Mouse (Mus musculus): ENCODE data around the gene Khnyn.

Khnyn gene

DNA sequence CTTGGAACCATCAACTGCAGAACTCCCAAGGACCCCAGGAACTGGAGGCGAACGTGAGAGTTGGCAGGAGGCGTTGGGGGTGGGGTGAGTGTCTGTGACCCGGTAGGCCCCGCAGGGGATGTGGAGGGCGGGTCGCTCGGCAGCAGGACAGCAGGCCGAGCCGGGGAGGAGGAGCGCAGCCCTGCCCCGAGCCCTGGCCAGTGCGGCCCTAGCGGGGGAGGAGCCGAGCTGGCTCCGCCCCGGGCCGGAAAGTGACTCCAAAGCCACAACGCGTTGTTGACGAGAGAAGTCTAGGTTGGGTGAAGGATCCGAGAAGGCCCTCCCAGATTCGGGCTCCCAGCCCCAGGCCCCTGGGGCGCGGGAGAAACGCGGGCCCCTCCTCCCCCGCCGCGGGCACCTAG, at the start of gene Khnyn:
Gene Khnyn, plus strand, starts transcription at position 235 of the 401 bp plus-strand sequence.
- ATAC-seq (ENCODE audit: insufficient number of reproducible peaks, low FRiP score, low TSS enrichment) = peak; percentile 50

DNA sequence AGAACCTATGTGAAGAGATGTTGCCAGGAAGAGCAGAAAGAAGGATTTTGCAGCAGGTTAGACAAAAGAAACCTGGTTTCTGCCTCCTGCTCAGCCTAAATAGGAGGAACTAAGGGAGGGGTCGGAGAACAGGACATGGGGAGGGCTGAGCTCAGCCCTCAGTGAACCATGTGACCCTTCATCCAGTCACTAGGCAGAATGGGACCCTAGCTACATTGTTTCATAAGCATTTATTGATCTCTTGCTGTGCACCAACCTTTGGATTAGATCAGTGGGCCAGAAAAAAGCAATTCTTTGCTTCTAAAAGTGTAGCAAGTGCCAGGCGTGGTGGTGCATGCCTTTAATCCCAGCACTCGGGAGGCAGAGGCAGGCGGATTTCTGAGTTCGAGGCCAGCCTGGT, 46.4 kb upstream of the Khnyn start:
- ATAC-seq (ENCODE audit: insufficient number of reproducible peaks, low FRiP score, low TSS enrichment) = no peak

DNA sequence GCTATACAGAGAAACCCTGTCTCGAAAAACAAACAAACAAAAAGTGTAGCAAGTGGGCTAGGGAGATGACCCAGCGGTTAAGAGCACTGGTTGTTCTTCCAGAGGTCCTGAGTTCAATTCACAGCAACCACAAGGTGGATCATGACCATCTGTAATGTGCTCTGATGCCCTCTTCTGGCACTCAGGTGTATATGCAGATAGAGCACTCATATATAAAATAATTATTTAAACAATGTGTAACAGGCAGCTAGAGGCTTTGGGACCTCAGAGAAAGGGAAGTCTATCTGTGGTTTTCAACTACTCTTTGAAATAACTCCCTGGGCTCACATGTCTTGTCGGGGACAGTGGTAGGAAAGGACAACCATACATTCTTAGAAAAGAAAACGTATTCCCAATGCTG, 46.0 kb upstream of the Khnyn start:
- ATAC-seq (ENCODE audit: insufficient number of reproducible peaks, low FRiP score, low TSS enrichment) = no peak

DNA sequence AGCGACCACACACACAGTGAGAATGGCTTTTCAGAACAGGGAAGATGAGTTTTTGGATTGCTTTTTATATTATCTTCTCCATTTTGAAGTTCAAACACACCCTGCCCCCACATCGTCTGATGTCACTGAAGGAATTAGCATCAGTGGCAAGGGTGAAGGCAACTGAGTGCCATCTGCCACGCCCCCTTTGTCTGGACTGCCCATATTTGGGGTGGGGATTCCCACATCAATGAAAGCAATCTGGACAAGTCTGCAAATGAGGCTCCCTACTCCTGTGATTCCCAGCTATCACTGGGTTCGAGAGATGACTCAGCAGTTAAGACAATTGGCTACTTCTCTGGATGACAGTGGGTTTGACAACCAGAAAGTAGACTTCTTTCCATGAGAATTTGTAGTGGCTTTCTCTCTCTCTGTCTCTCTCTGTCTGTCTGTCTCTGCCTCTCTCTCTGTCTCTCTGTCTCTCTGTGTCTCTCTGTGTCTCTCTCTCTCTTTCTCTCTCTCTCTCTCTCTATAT, 43.8 kb upstream of the Khnyn start:
- ATAC-seq (ENCODE audit: insufficient number of reproducible peaks, low FRiP score, low TSS enrichment) = no peak

DNA sequence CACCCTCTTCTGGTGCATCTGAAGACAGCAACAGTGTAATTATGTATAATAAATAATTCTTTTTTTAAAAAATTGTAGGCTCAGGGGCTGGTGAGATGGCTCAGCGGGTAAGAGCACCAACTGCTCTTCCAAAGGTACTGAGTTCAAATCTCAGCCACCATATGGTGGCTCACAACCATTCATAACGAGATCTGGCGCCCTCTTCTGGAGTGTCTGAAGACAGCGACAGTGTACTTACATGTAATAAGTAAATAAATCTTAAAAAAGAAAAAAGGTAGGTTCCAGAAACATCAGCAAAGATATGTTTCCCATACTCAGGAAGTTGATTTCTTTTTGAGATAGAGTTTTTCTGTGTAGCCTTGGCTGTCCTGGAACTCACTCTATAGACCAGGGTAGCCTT, 42.0 kb upstream of the Khnyn start:
- no peak for ATAC-seq (ENCODE audit: insufficient number of reproducible peaks, low FRiP score, low TSS enrichment)

DNA sequence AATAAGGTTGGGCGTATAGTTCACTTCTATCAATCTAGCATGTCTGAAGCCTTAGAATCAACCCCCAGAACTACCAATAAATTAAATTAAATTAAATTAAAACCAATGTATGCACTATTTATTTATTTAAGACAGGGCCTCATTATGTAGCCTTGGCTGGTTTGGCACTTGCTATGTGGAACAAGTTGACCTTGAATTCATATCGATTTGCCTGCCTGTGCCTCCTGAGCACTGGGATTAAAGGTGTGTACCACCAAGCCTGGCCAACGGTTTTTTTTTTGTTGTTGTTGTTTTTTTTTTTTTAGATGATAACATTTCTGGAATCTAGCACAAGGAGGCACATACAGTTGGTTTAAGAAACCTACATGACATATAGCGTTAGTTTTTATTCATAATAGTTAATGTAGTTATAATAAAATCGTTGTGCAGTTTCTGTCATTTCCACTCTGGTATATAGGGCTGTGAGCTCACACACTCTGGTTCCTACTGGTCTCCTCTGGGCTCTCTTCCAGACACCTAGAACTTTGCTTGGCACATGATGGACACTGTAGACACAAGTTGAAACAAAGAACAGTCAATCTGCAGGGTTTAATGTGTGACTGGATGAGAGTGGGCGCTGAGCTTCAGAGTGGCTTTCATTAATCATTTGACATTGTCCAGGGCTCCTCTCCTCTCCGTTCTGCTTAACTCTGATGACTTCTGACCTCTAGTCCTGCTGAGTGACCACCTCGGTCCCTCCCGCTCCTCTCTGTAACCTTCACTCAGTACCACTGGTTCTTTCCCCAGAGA, 39.0 kb upstream of the Khnyn start:
- ATAC-seq (ENCODE audit: insufficient number of reproducible peaks, low FRiP score, low TSS enrichment) = no peak

DNA sequence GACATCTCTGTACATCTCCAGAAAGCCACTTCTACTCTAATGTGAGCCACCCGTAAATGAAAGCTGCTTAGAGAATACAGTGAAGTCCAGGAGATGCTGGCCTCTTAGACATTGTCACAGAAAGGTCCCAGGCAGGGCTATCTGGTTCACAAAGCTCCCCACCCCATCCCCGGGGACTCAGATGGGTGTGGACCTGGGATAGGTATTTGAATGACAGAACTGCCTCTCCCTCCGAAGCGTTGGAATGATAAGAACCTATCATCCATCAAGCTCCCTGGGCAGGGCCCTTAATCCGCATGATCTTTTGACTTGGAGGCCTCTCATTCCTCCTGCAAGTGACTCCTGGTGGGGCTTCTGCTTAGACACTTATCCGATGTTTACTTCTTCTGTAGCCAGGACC, 33.9 kb upstream of the Khnyn start:
- ATAC-seq (ENCODE audit: insufficient number of reproducible peaks, low FRiP score, low TSS enrichment) = no peak

DNA sequence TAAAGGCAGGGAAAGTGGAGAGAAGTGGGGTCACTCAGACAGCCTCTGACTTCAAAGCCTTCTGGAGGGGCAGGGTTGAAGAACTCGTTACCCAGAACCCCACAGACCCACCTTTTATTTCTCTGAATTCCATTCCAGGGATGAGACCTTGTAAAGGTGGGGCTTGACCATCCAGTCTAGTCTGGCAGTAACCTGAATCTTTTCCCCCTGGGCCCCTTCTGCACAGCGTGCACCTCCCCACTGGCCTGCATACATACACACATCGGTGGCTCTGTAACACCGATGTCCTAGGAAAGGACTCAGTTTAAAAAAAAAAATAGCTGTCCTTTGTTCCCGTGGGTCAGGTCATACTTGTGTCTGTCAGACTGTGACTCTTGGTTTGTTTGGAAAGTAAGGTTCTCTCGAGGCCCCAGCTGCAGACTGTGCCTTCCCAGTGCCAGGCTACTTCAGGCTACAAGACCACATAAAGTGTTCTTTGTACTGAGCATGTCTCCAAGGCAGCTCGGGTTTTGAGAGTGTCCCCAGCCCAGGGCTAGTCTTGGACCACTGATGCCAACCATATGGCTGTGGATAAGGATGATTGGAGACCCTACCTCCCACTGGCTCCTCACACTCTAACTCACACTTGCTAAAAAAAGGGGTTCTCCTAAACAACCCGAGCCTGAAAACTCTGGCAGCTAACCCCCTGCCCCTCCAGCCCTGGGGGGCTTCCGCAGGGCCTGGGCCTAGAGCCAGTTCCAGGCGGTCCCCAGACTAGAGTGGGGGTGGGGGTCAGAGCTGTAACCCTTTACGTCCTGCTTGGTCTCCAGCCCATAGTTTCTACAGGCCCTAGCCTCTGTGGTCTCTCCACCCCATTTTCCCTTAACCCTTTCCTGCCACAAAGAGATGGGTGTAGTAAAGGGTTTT, 31.8 kb upstream of the Khnyn start:
- ATAC-seq (ENCODE audit: insufficient number of reproducible peaks, low FRiP score, low TSS enrichment) = no peak

DNA sequence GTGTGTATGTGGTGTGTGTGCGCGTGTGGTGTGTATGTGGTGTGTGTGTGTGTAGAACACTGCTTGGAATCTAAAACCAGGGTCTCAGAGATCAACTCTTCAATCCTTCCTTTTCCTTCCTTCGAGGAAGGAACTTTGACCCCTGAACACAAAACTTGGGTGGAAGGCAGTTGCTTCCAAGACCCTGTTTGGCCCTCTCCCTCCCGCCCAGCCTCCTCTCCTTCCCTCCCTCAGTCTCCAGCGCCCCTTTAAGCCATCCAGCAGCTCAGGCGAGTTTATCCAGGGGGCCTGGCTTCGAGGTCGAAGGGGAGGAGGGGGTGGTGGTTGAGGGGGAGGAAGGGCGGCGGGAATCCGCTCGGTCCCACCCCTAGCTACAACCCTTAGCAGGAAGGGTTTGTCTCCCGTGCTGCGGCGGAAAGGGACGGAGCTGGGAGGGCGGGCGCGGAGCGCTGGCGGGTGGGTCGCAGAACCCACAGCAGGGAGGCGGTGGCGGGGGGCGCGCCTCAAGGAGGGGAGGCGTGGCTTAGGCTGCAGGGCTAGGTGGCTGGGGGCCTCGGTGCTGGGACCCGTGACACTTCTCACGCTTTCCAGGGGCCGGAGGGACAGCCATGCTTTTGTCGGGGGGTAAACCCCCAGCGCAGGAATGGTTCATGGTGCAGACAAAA, 31.0 kb upstream of the Khnyn start, which contains the start of gene Nynrin:
Gene Nynrin, plus strand, starts transcription at position 390 of the 665 bp plus-strand sequence.
- ATAC-seq (ENCODE audit: insufficient number of reproducible peaks, low FRiP score, low TSS enrichment) = no peak

DNA sequence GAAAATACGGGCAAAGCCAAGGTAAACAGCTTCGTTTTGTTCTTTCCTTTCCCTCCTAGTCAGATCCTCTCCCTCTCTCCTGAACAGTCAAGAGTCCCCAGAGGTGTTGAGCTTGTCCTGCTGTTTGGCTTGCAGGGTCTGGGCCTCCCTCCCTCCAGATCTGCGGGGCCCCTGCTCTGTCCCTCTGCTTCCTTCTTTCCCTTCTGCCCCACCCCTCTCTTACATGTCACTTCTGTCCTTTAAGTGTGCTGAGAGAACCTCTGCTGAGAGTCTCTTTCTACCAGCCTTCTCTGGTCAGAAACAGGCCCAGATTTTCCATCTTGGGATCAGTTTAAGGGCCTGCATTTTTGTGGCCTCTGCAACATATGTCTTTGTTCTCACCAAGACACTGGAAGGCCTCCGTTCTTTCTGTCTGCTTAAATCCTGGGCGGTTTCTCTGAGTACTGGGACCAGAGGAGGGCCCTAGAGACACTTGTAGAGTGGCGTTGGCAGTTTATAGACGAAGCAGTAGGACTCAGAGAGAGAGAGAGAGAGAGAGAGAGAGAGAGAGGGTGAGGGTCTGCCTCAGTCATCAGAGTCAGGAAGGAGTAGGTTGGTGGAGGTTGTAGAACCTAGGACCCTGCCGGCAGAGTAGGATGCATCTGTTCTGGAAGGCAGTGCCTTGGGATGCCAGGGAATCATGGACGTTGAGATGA, 30.2 kb upstream of the Khnyn start:
- no peak for ATAC-seq (ENCODE audit: insufficient number of reproducible peaks, low FRiP score, low TSS enrichment)

DNA sequence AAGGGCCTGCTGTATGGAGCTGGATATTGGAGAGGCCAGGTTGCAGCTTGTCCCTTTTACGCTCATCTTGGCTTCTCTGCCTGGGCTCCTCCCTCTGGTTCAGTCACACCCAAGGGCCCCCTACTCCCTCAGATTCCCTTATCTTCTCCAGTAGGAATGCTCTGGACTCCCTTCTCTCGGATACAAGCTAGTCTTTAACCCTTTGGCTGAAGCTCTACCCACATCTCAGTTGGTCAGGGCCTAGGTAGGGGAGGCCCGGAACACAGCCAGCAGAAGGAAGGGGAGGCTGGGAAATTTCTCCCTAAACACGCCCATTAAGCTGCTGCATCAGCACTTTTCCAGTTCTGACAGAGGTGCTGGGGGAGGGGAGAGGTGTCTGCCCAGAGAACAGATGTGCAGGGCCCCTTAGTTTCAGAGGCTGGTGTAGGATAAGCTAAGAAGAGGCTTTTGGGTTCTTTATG, 29.6 kb upstream of the Khnyn start:
- no peak for ATAC-seq (ENCODE audit: insufficient number of reproducible peaks, low FRiP score, low TSS enrichment)

DNA sequence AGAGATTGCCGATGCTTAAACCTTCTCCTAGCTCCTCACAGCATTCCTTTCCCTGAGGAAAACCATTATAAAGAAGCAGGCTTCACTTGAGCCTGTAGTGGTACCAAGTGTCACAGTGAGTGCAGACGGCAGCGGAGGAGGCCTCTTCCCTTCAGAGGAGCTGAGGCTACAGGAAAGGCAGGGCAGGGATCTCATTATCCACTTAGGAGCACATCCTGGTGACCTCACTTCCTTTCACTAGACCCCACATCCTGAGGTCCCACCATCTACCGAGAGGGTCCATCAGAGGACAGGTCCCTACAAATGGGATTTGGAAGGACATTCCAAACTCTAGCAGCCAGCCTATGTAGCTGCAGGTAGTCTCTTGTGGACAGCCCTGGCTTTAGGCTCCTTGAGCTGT, 27.2 kb upstream of the Khnyn start:
- ATAC-seq (ENCODE audit: insufficient number of reproducible peaks, low FRiP score, low TSS enrichment) = no peak

DNA sequence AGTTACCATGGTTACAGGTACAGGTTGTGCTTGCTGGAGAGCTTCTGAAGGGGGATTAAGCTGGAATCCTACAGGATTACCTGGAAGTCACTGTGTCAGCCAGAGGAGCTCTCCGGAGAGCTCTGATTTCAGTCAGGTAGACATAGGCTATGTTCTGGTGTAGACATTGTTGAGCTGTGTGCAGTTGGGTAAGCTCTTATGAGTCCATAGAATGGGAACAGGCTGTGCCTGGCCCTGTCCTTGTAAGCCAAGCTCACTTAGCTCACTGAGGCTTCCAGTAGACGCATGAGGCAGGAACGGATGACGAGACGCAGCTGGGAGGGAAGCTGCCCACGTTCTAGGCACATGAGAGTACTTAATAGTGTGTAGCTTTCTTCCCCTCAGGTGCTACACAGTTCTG, 22.6 kb upstream of the Khnyn start:
- ATAC-seq (ENCODE audit: insufficient number of reproducible peaks, low FRiP score, low TSS enrichment) = no peak

DNA sequence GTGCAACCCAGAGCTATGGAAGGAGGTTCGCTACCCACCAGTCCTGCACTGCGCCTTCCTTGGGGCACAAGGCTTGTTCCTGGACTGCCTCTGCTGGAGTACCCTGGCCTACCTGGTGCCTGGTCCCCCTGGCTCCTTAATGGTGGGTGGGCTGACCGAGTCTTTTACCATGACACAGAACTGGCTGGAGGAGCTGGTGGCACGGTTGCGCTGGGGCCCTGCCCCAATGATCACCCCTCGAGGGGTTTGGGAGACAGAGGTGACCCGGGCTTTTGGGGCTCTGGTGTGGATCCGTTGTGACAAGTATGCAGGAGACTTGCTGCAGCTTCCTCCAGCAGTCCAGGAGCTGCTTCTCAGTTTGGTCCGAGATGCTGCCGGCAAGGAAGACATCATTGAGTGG, 21.8 kb upstream of the Khnyn start:
- ATAC-seq (ENCODE audit: insufficient number of reproducible peaks, low FRiP score, low TSS enrichment) = no peak

DNA sequence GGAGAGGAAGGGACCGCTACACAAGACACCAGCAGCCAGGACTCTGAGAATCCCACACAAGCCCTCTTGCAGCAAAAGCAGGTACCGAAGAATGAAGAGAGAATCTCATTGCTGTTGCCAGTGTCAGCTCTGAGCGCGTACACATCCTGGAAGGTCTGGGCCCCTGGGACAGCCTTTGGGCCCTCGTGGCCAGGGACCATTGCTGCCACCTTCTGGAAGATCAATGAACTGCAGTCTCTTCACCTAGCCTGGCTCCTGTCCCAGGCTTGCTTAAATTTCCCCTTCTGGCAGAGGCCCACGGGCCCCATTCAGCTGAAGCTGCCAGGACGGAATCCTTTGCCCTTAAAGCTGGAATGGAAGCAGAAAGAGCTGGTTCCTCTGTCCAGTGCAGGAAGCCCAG, 21.0 kb upstream of the Khnyn start:
- peak; percentile 39; the same call in 1 of the 2 replicates for ATAC-seq (ENCODE audit: insufficient number of reproducible peaks, low FRiP score, low TSS enrichment)

DNA sequence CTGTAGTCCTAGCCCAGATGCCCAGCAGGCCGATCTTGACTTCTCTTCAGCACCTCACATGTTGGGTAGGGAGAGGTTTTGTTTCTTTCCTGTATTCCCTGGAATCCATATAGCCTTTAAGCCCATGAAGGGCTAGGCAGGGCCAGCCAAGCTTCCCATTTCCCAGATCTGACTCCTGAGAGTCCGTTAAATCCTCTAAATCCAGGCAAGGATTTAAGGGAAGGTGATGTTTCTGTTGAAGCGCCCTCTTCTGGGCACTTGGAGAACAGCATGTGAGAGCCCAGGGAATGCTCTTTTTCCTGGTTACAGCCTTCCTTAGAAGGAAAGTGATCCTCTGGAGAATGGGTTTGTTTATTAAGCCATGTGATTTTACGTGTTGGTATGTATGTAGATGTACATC, 17.8 kb upstream of the Khnyn start:
- no peak for ATAC-seq (ENCODE audit: insufficient number of reproducible peaks, low FRiP score, low TSS enrichment)

DNA sequence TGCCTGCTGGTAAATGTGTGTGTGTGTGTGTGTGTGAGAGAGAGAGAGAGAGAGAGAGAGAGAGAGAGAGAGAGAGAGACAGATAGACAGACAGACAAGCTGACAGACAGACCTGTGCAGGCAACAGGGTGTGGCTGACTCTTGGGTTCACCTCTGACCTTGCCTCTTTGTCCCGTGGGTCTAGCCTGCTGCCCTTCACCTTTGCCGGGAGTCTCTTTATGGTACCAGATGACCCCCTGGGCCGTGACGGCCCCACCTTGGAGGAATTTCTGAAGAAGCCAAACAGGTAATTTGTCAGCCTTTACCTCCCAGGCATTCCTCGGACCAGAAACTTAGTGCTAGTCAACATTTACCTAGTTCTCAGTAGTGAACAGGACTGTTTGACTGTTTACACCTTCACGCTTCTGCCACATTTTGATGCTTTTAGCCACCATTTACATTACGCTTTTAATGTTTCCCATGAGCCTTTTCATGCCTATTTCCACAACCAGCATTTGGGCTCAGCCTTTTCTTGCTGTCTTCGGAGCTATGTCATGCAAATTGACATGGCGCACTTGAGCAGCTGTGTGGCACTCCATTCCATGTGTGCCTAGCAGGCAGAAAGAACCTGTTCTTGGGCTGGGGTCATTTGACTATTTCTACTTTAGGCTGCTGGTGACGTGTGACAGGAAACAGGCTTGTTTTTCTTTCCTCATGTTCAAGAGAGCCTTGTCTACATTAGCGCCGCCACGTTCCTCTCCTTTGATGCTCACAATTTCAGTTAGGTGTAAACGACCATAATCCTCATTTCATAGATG, 16.3 kb upstream of the Khnyn start:
- ATAC-seq (ENCODE audit: insufficient number of reproducible peaks, low FRiP score, low TSS enrichment) = no peak

DNA sequence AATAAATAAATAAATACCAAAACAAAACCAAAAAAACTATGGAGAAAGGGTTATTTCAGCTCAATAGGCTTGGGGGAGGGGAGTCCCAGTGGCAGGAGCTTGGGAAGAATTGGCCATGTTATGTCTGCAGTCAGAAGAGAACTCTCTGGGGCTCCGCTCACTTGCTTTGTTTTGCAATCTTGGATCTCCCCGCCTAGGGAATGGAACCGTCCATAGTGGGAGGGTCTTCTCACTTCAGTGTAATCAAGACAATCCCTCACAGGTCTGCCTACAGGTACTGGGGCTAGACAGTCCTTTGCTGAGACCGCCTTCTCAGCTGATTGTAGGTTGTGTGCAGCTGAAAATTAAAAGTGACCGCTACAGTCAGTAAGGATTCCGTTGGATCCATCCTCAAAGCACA, 15.2 kb upstream of the Khnyn start:
- ATAC-seq (ENCODE audit: insufficient number of reproducible peaks, low FRiP score, low TSS enrichment) = no peak

DNA sequence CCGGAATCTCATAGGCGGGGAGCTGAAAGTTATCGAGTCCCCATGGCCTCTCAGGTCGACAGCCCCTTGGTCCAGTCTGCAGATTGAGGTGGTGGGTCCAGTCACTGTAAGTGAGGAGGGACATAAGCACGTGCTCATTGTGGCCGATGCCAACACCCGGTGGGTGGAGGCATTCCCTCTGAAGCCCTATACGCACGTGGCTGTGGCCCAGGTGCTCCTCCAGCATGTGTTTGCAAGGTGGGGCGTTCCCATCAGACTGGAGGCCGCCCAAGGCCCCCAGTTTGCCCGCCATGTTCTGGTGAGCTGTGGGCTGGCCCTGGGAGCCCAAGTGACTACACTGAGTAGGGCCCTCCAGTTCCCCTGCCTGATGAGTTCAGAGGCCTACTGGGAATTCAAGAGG, 12.7 kb upstream of the Khnyn start:
- no peak for ATAC-seq (ENCODE audit: insufficient number of reproducible peaks, low FRiP score, low TSS enrichment)
